Mouse (Mus musculus) heart, embryonic 14.5 days (tissue): ENCODE results near the gene Anxa6. TPM values are rescaled to one million over a fixed set of nuclear protein-coding genes. Genes with fewer than 3 reads are reported as not detected.
A peak's percentile ranks its signal among the peaks of the same experiment; 100 is the strongest.

Experiments used
- ATAC-seq: fragments of 200-750 bp; cut with Nextera tagmentation; 2 replicates; pipeline ENCODE4 v1.8.0; 2017; ENCODE audit warnings: low read depth, moderate TSS enrichment; ENCODE audit not compliant: insufficient number of reproducible peaks, insufficient read depth, low FRiP score
- H3K27ac ChIP-seq, 2 experiments: fragments of 200-500 bp in 1 of 2; fragments of 300-500 bp in 1 of 2; sonication (generic) in 1 of 2; replicated peaks in 1 of 2; 2 replicates each; pipeline ENCODE4 v1.5.1; 2012 to 2014; ENCODE audit warnings: low read depth in 2 of 2, low read length in 2 of 2, control low read depth in 1 of 2, mild to moderate bottlenecking in 1 of 2, mixed read lengths in 1 of 2; ENCODE audit not compliant: control insufficient read depth in 1 of 2, insufficient read depth in 1 of 2
- H3K27me3 ChIP-seq: fragments of 300-500 bp; sonication (generic); 2 replicates; pipeline ENCODE4 v1.6.1; 2014; ENCODE audit warnings: mild to moderate bottlenecking, low read length, control low read depth; ENCODE audit not compliant: control insufficient read depth, insufficient read depth
- H3K36me3 ChIP-seq: fragments of 300-500 bp; sonication (generic); 2 replicates; pipeline ENCODE4 v1.6.1; 2014; ENCODE audit warnings: mild to moderate bottlenecking, control low read depth, low read length, mixed read lengths; ENCODE audit not compliant: control insufficient read depth, insufficient read depth
- H3K4me1 ChIP-seq, 2 experiments: fragments of 200-500 bp in 1 of 2; fragments of 300-500 bp in 1 of 2; sonication (generic) in 1 of 2; 2 replicates each; pipeline ENCODE4 v1.6.1; 2012 to 2014; ENCODE audit warnings: low read length in 2 of 2, control low read depth in 1 of 2, mixed read lengths in 1 of 2; ENCODE audit not compliant: control insufficient read depth in 2 of 2, insufficient read depth in 2 of 2
- H3K4me2 ChIP-seq: fragments of 300-500 bp; sonication (generic); 2 replicates; pipeline ENCODE4 v1.6.1; 2014; ENCODE audit warnings: mild to moderate bottlenecking, low read length
- H3K4me3 ChIP-seq, 2 experiments: fragments of 200-500 bp in 1 of 2; fragments of 300-500 bp in 1 of 2; sonication (generic) in 1 of 2; 2 replicates each; pipeline ENCODE4 v1.5.1; 2012 to 2014; ENCODE audit warnings: low read length in 2 of 2, mild to moderate bottlenecking in 2 of 2, control low read depth in 1 of 2, low read depth in 1 of 2, moderate library complexity in 1 of 2; ENCODE audit not compliant: control insufficient read depth in 1 of 2, insufficient read depth in 1 of 2
- H3K9ac ChIP-seq: fragments of 300-500 bp; sonication (generic); 2 replicates; pipeline ENCODE4 v1.6.1; 2014; ENCODE audit warnings: mild to moderate bottlenecking, low read length
- H3K9me3 ChIP-seq: fragments of 300-500 bp; sonication (generic); 2 replicates; pipeline ENCODE4 v1.6.1; 2016; ENCODE audit warnings: low read length, control low read depth; ENCODE audit not compliant: control insufficient read depth
- WGBS: fragments of 180-500 bp; shearing (Covaris S2); extraction: QIAGEN DNeasy Blood & Tissue Kit; methylation state at CpG from one replicate; pipeline ENCODE4 v1.1.7; 2014; 5-methylcytosine and 5-hydroxymethylcytosine counted together
- polyA plus RNA-seq: library from polyadenylated mRNA; unstranded; fragments of >200 nt; fragmentation: Nextera tagmentation; extraction: Ambion mirVana; gene quantifications from 2 replicates; pipeline ENCODE4 v1.2.1, GENCODE M21; 2014

Anxa6 gene
- polyA plus RNA-seq, 1 experiment from 2014 or later, result 369 TPM

DNA sequence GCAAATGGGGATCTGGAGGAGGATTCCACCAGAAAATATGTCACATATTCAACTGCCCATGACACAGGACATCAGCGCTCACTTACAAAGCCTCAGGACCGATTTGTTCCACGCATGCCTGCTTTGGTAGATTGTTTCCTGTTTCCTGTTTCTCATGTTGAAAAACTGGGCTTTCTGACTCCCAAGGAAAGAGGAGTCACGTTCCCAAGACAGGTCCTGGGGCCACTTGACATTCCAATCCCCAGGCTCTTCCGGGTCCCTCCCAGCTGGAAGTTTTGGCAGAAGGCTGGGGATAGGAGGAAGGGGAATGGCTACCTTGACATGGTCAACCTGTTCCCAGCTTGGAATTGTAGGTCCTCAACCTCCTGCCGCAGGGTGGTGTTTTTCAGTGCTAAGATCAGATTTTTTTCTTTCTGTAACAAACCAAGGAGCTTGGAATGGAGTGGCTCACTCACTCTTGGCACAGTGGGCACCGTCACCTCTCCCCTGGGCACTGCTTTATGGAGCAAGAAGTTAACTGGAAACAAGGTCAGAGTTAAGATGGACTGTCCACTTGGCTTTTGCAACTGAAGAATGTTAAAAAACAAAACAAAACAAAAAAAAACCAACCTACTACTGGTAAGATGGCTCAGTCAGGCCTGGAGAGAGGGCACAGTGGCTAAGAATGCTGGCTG lies 17.7 kb upstream of the Anxa6 start:
- Histone ChIP-seq H3K36me3 (peaks cover 49% of the 10 kb centered on the region), H3K4me2 (no peak overlapping the region)
- 62% methylated on average over 7 of the region's 7 CpGs for WGBS

DNA sequence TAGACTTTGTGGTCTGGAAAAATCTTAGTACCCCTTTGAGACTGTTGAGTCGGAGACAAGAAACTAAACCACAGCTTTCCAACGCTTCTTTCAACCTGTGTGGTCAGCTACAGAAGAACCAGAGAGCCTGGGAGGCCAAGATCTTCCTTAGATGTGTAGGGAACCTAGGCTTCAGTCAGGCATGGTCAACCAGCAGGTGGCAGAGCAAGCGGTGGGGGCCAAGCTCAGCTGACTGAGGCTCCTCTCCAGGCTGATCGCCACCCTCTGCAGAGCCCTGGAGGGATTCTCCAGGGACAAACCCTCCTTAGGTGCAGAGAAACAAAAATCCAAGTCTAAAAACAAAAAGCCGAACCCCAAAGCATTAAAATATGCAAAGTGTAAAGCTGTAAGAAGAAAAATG lies 13.4 kb upstream of the Anxa6 start:
- Histone ChIP-seq H3K4me3 (no peak overlapping the region), H3K27ac (no peak overlapping the region), H3K4me2 (no peak overlapping the region), H3K4me1 (peaks cover 4 to 5% of the 10 kb centered on the region in 2 experiments; a peak in 2 of 4 replicates), H3K9ac (no peak overlapping the region), H3K27me3 (no peaks in the 10 kb centered on the region), H3K36me3 (peaks cover 23% of the 10 kb centered on the region), H3K9me3 (no peaks in the 10 kb centered on the region)
- no peak for ATAC-seq
- 53% methylated on average over 5 of the region's 5 CpGs for WGBS

More for the DNA sequence above, 17.7 kb upstream of the Anxa6 start:
- no peak overlapping the region for H3K9ac ChIP-seq
- H3K9me3 ChIP-seq, result no peaks in the 10 kb centered on the region
- no peak overlapping the region; a peak in 1 of 4 replicates for H3K27ac ChIP-seq
- H3K4me1 ChIP-seq, result peaks cover 4 to 5% of the 10 kb centered on the region in 2 experiments; a peak in 2 of 4 replicates
- H3K4me3 ChIP-seq, result no peak overlapping the region
- H3K27me3 ChIP-seq, result no peaks in the 10 kb centered on the region
- ATAC-seq, result no peak

DNA sequence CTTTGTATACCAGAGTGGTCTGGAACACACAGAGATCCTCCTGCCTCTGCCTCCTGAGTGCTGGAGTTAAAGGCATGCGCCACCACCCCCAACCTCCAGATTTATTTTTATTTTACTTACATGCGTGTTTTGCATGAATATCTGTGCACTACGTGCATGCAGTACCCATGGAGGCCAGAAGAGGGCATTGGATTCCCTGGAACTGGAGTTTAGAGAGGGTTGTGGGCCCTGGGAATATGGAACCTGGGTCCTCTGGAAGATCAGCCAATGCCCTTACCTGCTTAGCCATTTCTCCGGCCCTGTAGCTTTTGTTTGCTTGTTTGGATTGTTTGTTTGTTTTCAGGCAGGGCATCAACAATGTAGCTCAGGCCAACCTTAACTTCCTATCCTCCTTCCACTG lies 8.1 kb upstream of the Anxa6 start:
- no peaks in the 10 kb centered on the region for H3K4me1 ChIP-seq
- no peak overlapping the region for H3K4me2 ChIP-seq
- 79% methylated on average over 4 of the region's 4 CpGs for WGBS
- no peak for ATAC-seq
- no peaks in the 10 kb centered on the region for H3K36me3 ChIP-seq
- no peaks in the 10 kb centered on the region for H3K27me3 ChIP-seq
- H3K4me3 ChIP-seq, result no peak overlapping the region
- H3K9ac ChIP-seq, result no peak overlapping the region
- H3K27ac ChIP-seq, result no peak overlapping the region
- no peaks in the 10 kb centered on the region for H3K9me3 ChIP-seq

GRCm38 (mm10) chr11:55039591-55039990 lies 6.3 kb upstream of the Anxa6 start:
- no peak for ATAC-seq
- H3K4me2 ChIP-seq, result no peak overlapping the region
- H3K9me3 ChIP-seq, result no peaks in the 10 kb centered on the region
- H3K27ac ChIP-seq, result no peak overlapping the region
- no peak overlapping the region for H3K4me3 ChIP-seq
- 3% methylated on average over 9 of the region's 9 CpGs for WGBS
- H3K36me3 ChIP-seq, result no peaks in the 10 kb centered on the region
- H3K4me1 ChIP-seq, result no peaks in the 10 kb centered on the region
- no peaks in the 10 kb centered on the region for H3K27me3 ChIP-seq
- no peak overlapping the region for H3K9ac ChIP-seq

DNA sequence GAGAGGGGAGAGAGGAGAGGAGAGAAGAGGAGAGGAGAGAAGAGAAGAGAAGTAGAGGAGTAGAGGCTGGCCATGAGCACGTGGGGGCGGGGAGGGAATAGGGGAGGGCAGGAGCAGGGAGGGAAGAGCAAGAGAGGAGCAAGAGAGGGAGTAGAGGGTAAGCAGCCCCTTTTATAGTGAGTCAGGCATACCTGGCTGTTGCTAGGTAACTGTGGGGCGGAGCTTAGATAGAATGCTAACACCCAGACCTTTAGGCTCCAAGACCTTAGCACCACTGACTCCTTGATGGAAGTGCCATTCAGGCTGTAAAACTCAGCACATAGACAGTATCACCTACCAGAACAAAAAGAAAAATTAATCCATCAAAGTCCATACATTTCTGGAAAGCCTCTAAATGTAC lies 3.4 kb upstream of the Anxa6 start:
- no peak overlapping the region for H3K27ac ChIP-seq
- no peak overlapping the region for H3K9ac ChIP-seq
- H3K36me3 ChIP-seq, result no peaks in the 10 kb centered on the region
- no peak overlapping the region for H3K4me2 ChIP-seq
- ATAC-seq, result no peak
- H3K9me3 ChIP-seq, result no peaks in the 10 kb centered on the region
- no peak overlapping the region for H3K4me3 ChIP-seq
- WGBS, result 33% methylated on average over 3 of the region's 3 CpGs
- H3K4me1 ChIP-seq, result peaks cover 5 to 12% of the 10 kb centered on the region in 2 experiments
- no peaks in the 10 kb centered on the region for H3K27me3 ChIP-seq

- peaks cover 23% of the 10 kb centered on the region; the same call in 1 of the 2 replicates for H3K36me3 ChIP-seq
- no peak for ATAC-seq
- 2% methylated on average over 5 of the region's 5 CpGs for WGBS
- peaks cover 26 to 46% of the 10 kb centered on the region in 2 experiments for H3K4me1 ChIP-seq
- peak overlapping the region; percentile 84 to 87 for H3K27ac ChIP-seq
- H3K27me3 ChIP-seq, result no peaks in the 10 kb centered on the region
- H3K9ac ChIP-seq, result peak overlapping the region; percentile 91
- peak overlapping the region; percentile 95 for H3K4me2 ChIP-seq
- peak overlapping the region; percentile 93 for H3K4me3 ChIP-seq
- no peaks in the 10 kb centered on the region for H3K9me3 ChIP-seq
Measured at GRCm38 (mm10) chr11:55032286-55032685, 959 bp downstream of the Anxa6 start.

- peaks cover 28 to 49% of the 10 kb centered on the region in 2 experiments for H3K4me1 ChIP-seq
- H3K27me3 ChIP-seq, result no peaks in the 10 kb centered on the region
- WGBS, result 0% methylated on average over 1 of the region's 4 CpGs
- no peaks in the 10 kb centered on the region for H3K9me3 ChIP-seq
- H3K9ac ChIP-seq, result peak overlapping the region; percentile 91
- peak overlapping the region; percentile 83 to 87 for H3K27ac ChIP-seq
- peaks cover 25% of the 10 kb centered on the region for H3K36me3 ChIP-seq
- no peak for ATAC-seq
- peak overlapping the region; percentile 93 for H3K4me3 ChIP-seq
- H3K4me2 ChIP-seq, result peak overlapping the region; percentile 95
Measured at GRCm38 (mm10) chr11:55031991-55032280, 1.3 kb downstream of the Anxa6 start.
